Mouse (Mus musculus): ENCODE measurements at regions not wholly inside any gene's neighbourhood (a gene's known extent, or its start where the extent isn't known, plus 50 kb on each side); places are given as distances from the start of the nearest gene placed in this dataset.
"Not testable (repeated sequence)": the region's sequence is repeated elsewhere in the genome, so short reads cannot be mapped to it uniquely, and the experiment has no call there.

DNA sequence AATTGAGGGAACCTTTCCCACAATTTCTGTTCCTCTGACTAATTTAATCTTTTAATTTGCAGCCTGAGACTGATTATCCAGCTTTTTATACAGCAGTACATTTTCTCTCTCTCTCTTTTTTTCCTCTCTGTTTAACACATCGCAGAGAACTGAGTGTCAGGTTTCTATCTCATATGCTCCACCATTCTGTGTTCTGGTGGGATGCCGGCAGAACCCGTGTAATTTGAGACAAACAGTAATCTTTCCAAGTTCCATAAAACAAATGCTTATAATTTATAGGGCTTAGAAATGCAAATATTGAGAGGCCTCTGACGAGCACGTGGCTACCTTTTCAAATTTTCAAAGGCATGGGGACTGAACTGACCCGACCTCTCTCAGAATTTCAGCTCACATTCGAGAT, 59.1 kb downstream of the Zbtb18 start:
- DNase-seq (ENCODE audit: low read depth in 1 of 2, low spot score in 2 of 2): no peak

DNA sequence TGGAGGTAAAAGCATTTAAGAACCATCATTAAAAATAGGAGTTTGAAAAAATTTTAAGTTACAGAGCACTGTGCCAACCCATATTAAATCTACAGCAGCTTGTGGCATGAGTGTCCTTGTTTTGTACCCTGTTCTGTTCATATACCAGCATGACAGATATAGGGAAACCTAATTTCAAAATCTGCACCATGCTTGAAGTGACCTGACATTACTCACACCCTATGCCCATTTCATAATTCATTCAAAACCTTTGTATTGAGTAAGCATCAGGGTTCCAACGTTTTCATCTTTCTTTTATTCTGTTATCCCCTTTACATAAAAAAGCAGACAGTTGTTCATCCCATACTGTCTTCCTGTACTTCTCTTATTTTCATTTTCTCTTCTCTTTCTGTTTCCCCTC, 61.8 kb downstream of the Zbtb18 start:
- no peak for DNase-seq (ENCODE audit: low read depth in 1 of 2, low spot score in 2 of 2)

DNA sequence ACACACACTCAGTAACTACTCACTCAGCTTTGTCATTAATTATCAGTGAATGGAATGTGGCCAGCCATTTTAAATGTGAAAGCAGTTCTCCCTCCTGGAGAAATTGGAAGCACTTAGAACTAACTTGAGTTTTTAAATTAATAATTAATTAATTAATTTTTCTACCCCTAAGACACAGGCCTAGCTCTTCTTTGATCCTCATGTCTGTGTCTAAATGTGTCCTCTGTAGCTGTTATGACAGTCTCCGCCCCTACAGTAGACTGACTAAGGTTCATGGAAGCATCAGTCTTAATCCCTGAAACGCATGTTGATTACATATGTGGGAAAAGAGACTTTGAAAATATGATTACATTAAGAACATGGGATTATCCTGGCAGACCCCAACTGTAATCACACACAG, 62.6 kb downstream of the Zbtb18 start:
- no peak for DNase-seq (ENCODE audit: low read depth in 1 of 2, low spot score in 2 of 2)

DNA sequence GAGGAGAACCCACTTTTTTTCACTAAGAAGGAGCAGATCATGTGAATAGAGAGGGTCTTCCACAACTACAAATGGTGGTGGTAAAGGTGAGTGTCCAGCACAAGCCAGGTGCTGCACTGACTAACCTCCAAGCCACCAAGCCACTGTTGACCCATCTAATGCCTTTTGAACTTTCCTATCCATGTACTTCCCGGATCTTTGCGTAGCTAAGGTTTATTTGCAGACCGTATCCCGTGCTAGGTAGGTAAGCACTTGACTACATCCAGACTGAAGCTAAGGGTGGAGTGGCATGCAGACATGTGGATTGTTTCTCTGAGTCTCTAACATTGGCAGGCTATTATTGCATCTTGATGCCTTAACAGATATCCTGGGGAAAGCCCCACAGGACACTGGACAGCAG, 65.2 kb downstream of the Zbtb18 start:
- DNase-seq (ENCODE audit: low read depth in 1 of 2, low spot score in 2 of 2): not testable (repeated sequence)

DNA sequence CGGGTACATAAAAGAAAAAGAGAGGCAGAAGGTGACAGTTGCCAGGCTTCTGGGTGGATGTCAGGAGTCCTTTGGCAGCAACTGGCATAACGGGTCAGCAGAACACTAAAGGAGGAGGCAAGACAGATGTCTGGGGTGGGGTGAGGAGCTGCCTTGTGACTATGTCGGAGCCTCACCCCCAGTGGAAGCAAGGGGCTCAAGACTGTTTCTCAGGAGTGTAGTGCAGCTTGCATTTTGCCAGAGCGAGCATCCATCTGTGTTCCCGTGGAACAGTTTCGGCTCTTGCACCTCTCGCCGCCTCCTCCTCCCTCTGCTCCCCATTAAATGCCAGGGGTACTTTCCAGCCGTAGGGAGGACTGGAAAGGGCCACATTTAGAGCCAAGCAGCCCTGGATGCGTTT, 67.6 kb downstream of the Zbtb18 start:
- DNase-seq (ENCODE audit: low read depth in 1 of 2, low spot score in 2 of 2): no peak

DNA sequence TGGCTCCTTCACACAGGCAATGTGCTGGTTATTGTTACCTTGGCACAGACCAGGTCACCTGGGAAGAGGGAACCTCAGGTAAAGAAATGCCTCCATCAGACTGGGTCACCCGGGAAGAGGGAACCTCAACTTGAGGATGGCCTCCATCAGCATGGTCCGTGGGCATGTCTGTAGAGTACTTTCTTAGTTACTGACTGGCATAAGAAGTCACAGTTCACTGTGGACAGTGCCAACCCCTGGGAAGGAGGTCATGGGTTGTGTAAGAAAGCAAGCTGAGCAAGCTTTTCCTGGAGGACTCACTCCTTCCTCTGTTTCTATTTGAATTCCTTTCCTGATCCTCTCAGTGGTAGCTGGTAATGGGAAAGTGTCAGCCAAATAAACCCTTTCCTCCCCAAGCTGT, 70.0 kb downstream of the Zbtb18 start:
- DNase-seq (ENCODE audit: low read depth in 1 of 2, low spot score in 2 of 2): no peak

DNA sequence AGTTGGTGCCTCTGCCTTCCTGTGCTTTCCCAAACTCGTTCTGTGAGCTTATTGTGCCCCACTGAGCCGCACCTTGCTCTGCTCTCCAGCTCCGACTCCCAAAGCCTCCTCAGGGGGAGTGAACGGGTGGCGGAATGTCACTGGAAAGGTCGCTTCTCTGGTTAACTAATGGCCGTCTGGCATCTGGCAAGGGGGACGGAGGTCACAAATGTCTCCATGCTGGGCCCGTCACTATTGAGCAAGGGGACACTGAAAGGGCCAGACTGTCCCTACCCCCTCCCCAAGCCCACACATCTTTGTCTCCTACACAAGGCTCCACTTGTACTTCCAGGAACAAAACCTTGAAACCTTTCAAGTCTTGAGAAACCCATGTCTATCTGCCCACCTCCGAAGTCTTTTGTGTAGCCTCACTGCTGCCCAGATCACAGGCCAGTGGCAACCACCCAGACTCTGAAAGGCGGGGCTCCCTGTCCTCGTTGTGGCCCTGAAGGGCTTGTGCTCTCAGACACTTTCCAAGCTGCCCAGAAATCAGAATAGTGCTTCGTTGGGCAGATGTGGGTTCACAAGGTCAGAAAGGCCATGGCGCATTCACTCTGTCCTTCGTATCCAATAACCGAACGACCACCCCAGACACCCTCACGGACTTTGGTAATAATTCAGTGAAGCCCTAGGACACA, 75.9 kb downstream of the Zbtb18 start:
- DNase-seq (ENCODE audit: low read depth in 1 of 2, low spot score in 2 of 2): no peak

DNA sequence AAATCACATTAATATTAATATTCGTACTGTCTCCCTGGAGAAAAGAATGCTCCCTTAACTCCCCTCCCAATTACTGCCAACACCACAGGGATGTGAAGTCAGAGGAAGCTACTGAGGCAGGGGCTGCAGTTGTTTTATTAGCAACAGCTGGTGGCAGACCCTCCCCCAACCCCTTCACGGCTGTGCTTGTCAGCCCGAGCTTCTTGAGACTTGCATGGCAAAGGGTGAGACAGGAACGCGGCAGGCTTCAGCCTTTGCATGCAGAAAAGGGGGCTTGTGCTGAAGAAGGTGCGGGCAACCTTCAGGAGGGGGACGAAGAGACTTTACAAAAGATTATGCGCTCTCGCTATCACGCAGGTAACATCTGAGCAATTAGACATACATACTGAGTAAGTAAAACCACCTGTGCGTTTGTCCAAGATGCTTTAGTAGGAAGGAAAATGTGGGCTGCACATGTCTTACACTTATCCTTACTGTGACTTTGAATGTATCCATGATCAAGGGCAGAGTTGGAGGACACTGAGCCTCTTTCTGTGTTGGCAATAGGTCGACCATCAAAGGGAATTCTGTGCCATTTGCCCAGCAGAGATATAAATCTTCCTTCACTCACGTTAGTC, 76.9 kb downstream of the Zbtb18 start:
- no peak for DNase-seq (ENCODE audit: low read depth in 1 of 2, low spot score in 2 of 2)

DNA sequence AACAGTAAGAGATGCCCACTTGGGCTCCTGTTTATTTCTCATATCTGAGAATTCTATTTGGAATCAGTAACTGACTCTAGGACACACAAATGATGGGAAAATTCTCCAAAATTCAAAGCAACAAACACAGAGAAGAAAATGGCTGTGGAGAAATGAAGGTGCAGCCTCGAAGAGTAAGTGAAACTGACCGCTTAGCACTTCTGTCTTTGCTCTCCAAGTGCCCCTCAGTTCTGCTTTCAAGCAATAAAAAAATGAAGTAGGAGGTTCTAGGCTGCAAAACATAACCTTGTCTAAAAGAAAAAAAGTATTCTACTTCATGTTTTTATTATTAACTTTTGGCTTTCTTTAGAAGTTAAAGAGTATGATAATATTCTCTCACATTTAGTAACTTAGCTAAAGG, 79.0 kb downstream of the Zbtb18 start:
- no peak for DNase-seq (ENCODE audit: low read depth in 1 of 2, low spot score in 2 of 2)

DNA sequence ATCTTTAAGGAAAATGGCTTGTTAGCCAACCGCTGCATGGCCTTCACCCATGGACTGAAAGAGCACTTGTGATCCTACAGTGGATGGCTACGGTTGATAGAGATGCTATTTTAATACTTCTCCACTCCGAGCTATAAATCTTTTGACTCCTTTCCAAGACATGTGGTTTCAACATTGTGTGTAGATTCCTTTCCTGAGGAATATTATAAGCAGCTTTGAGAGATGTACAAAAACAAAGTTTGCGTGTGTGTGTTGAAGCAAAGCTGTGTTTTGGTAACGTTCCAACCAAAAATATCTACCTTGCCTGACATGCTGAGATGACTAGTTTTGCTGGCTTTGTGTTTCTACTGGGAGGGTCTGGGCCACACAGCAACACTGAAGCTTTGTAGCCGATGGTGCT, 83.0 kb downstream of the Zbtb18 start:
- DNase-seq (ENCODE audit: low read depth in 1 of 2, low spot score in 2 of 2): no peak

DNA sequence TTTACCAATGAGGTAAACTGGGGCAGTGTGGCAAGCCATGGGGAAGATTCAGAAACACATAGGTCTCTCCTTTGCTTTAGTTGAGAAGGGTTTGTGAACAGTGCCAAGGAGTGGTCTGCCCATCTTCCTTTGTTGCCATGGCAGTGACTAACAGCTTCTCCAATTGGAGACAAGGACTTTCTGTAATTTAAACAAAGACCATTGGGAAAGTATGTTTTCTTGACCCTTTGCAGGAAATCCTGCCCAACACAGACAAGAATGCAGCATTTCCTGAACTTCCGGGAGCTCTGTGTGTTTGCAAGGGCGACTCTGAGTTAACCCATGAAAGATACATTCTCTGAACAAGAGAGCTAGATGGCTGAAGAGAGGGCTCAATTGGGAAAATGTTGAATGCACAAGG, 89.6 kb downstream of the Zbtb18 start:
- DNase-seq (ENCODE audit: low read depth in 1 of 2, low spot score in 2 of 2): no peak

DNA sequence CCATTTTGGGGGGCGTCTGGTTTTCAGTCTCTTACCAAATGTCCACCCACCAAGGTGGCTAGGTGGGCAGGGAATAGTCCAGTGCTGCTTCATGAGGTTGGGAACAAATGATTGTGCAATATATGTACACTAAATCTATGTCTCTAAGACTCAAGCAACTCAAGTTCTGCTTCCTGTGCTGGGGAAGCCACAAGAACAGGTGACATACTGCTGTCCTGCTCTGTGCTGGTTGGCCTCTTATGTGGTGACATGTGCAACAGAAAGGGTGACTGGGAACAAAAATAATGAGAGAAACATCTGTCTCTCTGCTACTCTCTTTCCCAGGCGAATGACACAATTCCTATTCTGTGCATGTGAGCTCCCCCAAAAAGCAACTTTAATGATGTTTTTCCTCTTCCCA, 90.5 kb downstream of the Zbtb18 start:
- DNase-seq (ENCODE audit: low read depth in 1 of 2, low spot score in 2 of 2): no peak

DNA sequence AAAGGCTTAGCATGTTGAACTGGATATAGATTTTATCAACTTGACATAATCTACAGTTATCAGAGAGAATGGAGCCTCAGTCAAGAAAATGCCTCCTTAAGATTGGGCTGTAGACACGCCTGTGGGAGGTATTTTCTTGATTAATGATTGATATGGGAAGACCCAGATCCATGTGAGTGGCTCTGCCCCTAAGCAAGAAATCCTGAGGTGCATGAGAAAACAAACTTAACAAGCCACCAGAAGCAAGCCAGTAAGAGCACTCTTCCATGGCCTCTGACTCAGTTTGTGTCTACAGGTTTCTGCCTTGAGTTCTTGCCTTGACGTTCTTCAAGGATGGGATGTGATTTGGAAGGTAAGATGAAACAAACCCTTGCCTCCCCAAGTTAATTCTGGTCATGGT, 91.2 kb downstream of the Zbtb18 start:
- no peak for DNase-seq (ENCODE audit: low read depth in 1 of 2, low spot score in 2 of 2)

DNA sequence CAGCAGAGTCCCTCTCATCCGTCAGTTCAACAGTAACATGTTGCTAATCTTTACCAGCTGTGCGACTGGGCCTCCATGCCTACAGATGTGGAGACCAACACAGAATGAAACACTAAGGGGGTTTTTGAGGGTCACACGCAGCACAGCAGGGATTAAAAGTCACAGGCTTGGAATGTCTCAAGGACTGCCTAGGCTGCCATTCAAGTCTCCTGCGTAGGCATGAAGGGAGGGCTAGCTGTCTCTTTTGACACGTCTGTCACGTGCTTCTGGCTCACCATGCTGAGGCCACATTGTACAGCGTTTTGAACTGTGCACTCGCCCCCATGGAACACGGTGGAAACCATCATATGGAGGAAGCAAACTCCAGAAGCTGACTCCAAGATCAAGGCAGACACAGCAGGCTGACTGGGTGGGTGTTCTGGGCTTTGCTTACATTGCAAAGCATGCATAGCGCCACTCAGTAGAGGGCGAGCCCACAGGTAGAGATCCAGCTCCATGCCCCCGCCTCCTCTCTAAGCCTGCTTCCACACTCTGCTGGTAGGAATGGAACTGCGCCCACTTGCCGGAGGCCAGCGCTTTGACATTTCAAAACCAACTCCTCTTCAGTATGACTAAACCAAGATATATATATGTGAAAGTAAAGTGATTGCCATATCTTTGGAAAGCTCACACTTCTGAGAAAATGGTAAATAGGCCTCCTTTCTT, 103.0 kb downstream of the Zbtb18 start:
- no peak for DNase-seq (ENCODE audit: low read depth in 1 of 2, low spot score in 2 of 2)

DNA sequence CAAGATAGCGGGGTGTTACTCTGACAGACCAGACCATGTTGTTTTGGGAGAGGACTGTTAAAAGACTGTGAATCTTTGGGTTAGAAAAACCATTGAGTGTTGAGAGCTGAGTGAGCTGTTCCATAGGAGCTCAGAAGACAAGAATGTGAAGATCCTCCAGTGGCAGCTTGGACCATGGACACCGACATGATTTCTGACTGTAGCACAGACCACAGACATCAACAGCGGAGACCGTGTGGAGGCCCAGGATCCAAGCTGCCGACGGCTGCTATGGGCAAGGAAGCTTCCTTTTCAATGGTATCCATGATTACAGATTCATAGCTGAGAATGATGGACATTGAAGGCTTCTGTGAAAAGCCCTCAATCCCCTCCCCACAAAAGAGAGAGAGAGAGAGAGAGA, 105.6 kb downstream of the Zbtb18 start:
- no peak for DNase-seq (ENCODE audit: low read depth in 1 of 2, low spot score in 2 of 2)

DNA sequence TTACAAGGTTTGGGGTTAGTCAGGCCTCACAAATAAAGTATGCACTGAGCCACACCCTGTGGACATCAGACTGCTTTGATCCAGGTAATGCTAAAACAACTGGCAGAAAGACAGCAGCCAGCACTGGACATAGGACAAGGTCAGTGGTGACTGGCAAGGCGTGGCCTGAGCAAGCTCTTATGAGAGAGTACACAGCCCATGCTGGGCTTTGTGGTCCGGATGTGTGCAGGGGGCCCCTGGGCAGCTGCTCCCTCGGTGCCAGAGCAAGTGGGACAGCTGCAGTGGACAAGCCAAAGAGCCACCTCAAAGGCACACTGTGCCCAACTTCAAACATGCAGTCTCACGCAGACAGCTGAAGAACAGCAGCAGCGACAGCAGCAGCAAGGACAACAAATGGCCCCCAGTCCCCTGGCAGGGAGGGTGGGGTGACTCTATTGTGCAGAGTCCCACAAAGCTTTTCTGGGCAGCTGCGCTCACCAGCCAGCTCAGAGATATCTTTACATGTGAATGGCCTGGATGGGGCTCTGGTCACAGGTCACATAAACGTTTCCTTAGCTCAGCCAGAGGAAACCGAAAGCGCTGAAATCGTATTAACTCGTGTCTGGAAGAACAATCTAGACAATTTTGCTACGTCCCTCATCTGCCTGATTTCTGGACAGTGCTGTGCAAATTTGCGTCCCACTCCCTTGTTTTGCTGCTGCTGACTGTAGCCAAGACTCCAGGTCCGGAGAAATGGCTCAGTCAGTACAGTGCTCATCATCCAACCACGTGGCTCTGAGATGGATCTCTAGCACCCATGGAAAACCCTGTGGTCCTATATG, 113.5 kb downstream of the Zbtb18 start:
- DNase-seq (ENCODE audit: low read depth in 1 of 2, low spot score in 2 of 2): no peak

DNA sequence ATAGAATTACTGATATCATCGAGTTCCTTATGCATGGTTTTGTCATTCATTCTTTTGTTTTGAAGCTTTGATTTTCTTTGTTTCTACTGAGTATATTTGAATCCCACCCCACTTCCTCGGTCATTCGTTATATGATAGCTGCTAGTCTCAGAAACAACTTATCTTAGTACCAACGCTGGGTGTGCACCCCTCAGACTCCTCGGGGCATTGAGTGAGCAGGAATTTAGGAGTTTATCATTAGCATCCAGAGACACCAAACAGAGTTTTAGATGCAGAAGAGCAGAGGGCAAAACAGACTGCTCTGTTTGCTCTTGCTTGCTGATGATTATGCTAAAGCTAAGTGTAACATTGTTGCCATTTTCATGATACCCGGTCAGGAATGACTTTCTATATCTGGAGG, 115.3 kb downstream of the Zbtb18 start:
- no peak for DNase-seq (ENCODE audit: low read depth in 1 of 2, low spot score in 2 of 2)

DNA sequence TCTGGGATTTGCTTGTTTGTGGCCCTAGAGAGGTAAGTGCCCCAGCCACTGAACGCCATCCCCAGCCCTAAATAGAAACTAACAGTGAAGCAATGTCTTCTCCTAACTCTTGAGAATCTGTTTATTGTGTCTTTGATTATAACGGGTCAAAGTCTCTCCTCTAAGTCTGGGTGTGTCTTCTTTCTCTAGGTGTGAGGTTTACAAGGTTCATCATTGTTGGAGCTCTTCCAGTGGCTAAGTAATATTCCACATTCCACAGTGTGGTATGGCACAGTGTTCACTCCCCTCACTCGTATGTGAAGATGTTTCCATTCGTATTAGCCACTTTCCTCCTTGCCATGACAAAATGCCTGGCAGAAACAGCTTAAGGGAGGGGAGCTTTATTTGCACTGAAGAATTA, 115.7 kb downstream of the Zbtb18 start:
- DNase-seq (ENCODE audit: low read depth in 1 of 2, low spot score in 2 of 2): no peak

DNA sequence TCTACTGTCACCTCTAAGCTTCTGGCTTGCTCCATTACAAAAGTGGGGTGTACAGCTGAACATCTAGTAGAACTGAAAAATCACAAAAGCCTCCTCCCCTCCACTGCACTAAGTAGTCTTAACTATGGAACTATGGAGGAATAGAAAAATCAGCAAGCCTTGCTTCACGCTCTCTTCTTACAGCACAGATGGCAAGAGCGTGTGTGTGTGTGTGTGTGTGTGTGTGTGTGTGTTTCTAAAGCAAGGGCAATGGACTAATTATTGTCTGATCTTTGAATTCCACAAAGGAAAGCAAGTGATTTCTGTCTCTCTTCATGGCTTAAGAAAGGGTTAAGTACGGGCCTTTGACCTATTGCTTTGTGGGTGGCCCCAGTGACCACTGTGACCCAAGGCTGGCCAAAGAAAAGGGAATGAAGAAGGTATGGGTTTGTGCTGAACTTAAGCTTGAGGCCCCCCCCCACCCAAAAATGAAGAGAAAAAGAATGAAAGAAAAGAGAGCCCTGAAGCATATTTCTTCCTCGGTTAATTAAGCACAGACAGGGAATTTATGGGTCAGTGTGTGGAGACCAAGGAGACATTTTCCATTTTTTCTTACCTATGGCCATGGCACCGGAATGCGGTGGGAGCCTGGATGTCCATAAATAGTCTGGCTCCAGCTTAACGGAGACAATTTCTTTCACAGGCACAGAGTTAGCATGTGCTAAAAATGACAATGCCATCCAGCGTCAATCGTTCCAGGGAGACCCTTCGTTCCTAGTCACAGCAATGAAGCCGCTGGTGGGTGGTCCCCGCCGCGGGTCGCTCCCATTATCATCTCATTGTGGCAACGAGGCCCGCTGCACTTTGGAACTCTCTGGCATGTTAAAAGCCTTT, 119.8 kb downstream of the Zbtb18 start:
- DNase-seq (ENCODE audit: low read depth in 1 of 2, low spot score in 2 of 2): no peak

DNA sequence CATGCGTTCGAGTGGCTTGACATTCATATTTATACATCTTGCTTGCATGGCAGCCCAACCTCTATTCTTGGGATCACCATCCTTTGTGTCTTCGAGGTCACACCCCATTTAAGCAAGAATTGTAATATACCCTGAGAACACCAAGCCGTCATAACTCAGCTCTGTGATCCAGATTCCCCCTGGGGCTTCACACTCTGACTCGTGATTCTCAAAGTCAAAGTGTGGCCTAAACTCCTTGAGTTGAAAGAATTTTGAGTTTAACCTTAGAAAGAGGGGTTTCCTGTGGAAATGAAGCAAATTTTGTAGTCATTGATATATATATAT, 120.4 kb downstream of the Zbtb18 start:
- no peak for DNase-seq (ENCODE audit: low read depth in 1 of 2, low spot score in 2 of 2)

DNA sequence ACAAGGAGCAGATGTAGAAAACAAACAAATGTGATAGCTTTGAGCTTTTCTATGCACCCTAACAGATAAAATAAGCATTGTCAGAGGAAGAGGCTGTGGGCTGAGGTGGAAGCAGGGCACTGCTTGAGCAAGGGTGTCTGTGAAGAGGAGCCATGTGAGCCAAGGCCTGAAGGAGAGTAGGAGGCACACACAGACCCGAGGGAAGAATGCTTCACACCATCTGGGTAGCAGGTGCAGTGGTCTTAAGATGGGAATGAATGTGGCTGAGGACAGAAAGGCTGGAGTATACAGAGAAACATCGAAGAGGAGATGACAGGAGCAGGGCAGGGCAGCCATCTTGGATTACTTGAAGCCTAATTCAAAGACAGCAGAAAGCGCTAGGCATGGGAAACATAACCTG, 123.5 kb downstream of the Zbtb18 start:
- DNase-seq (ENCODE audit: low read depth in 1 of 2, low spot score in 2 of 2): no peak

Measured in monocyte, adult 2 months (primary cell).